Mouse (Mus musculus) midbrain, embryonic 11.5 days (tissue): Measurements from ENCODE around the gene Pnn. TPM values are rescaled to one million over a fixed set of nuclear protein-coding genes. Genes with fewer than 3 reads are reported as not detected.

ENCODE experiments used
- ATAC-seq: fragments of 200-750 bp; cut with Nextera tagmentation; 2 replicates; pipeline ENCODE4 v1.8.0; 2017; ENCODE audit warnings: moderate TSS enrichment, moderate library complexity; ENCODE audit not compliant: low FRiP score
- DNase-seq: peaks from one replicate; pipeline ENCODE4 v3.0.0; 2015; ENCODE audit warnings: low spot score; ENCODE audit errors: missing footprints
- H3K27ac ChIP-seq: fragments of 300-500 bp; sonication (generic); 2 replicates; pipeline ENCODE4 v1.5.1; 2014; ENCODE audit warnings: low read depth, low read length
- H3K27me3 ChIP-seq: fragments of 300-500 bp; sonication (generic); 2 replicates; pipeline ENCODE4 v1.6.1; 2014; ENCODE audit warnings: mild to moderate bottlenecking, low read length, moderate library complexity, mixed read lengths; ENCODE audit not compliant: control insufficient read depth, insufficient read depth
- H3K36me3 ChIP-seq: fragments of 300-500 bp; sonication (generic); 2 replicates; pipeline ENCODE4 v1.6.1; 2014; ENCODE audit warnings: mild to moderate bottlenecking, low read length, moderate library complexity, mixed read lengths; ENCODE audit not compliant: control insufficient read depth, insufficient read depth
- H3K4me1 ChIP-seq: fragments of 300-500 bp; sonication (generic); 2 replicates; pipeline ENCODE4 v1.6.1; 2014; ENCODE audit warnings: low read length; ENCODE audit not compliant: control insufficient read depth, insufficient read depth
- H3K4me2 ChIP-seq: fragments of 300-500 bp; sonication (generic); 2 replicates; pipeline ENCODE4 v1.6.1; 2014; ENCODE audit warnings: mild to moderate bottlenecking, moderate library complexity
- H3K4me3 ChIP-seq: fragments of 300-500 bp; sonication (generic); 2 replicates; pipeline ENCODE4 v1.5.1; 2014; ENCODE audit warnings: low read depth, low read length
- H3K9ac ChIP-seq: fragments of 300-500 bp; sonication (generic); 2 replicates; pipeline ENCODE4 v1.6.1; 2014; ENCODE audit warnings: low read length
- H3K9me3 ChIP-seq: fragments of 300-500 bp; sonication (generic); 2 replicates; pipeline ENCODE4 v1.6.1; 2016; ENCODE audit warnings: low read length; ENCODE audit not compliant: control insufficient read depth
- WGBS: fragments of 180-500 bp; shearing (Covaris S2); extraction: QIAGEN DNeasy Blood & Tissue Kit; methylation state at CpG from one replicate; pipeline ENCODE4 v1.1.7; 2014; 5-methylcytosine and 5-hydroxymethylcytosine counted together
- polyA plus RNA-seq: library from polyadenylated mRNA; unstranded; fragments of >200 nt; fragmentation: Nextera tagmentation; extraction: Ambion mirVana; gene quantifications from 2 replicates; pipeline ENCODE4 v1.2.1, GENCODE M21; 2014

Gene Pnn
- polyA plus RNA-seq, 1 experiment from 2014 or later, result 97.3 TPM

DNA sequence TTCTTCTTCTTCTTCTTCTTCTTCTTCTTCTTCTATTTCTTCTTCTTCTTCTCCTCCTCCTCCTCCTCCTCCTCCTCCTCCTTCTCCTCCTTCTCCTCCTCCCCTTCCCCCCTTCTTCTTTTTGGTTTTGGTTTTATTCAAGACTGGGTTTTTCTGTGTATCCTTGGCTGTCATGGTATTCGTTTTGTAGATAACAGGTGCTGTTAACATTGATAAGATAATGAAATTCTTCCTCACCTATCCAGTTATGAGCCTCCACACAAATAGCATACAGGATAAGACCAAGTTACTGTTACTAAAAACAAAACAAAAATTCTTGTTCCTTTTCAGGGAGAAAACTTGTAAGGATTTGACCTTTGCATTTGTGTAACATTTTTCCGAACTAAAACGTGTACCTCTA, 908 bp upstream of the Pnn start:
- Histone ChIP-seq H3K4me3 (peak overlapping the region; percentile 99; the same call in 1 of the 2 replicates), H3K36me3 (peaks cover 9% of the 10 kb centered on the region; the same call in 1 of the 2 replicates), H3K4me2 (peak overlapping the region; percentile 51; the same call in 1 of the 2 replicates), H3K9me3 (no peaks in the 10 kb centered on the region), H3K27me3 (no peaks in the 10 kb centered on the region), H3K4me1 (0 out of 2 replicates have a peak, but pooled peaks cover 5% of the 10 kb centered on the region), H3K27ac (no peak overlapping the region), H3K9ac (peak overlapping the region; percentile 46)
- WGBS, result 75% methylated on average over 3 of the region's 3 CpGs
- DNase-seq (no peak), ATAC-seq (no peak)

DNA sequence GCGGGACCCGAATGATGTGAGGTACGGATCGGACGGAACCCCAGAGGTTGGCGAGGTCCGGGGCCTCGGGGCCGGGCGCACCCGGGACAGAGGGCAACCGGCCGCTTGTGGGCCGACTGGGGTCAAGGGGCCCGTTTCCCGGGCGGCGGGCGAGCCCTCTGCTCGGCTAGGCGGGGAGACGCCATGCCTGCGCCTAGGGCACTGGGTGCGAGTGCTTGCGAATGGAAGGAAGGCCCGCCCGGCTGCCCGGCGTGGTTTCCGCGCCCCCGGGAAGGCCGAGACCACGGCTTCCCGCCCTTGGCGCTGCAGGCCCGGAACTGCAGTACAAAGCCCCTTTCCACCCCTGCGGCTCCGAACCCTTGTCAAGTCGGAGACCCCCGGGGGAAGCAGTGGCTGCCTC, 411 bp downstream of the Pnn start:
- Histone ChIP-seq H3K9me3 (no peaks in the 10 kb centered on the region), H3K36me3 (peaks cover 15% of the 10 kb centered on the region), H3K27me3 (no peaks in the 10 kb centered on the region), H3K9ac (peak overlapping the region; percentile 99), H3K27ac (peak overlapping the region; percentile 74), H3K4me1 (0 out of 2 replicates have a peak, but pooled peaks cover 5% of the 10 kb centered on the region), H3K4me3 (peak overlapping the region; percentile 99), H3K4me2 (peak overlapping the region; percentile 84)
- under 1% methylated on average over 41 of the region's 41 CpGs for WGBS
- DNase-seq (peak; percentile 95), ATAC-seq (peak; percentile 70)

DNA sequence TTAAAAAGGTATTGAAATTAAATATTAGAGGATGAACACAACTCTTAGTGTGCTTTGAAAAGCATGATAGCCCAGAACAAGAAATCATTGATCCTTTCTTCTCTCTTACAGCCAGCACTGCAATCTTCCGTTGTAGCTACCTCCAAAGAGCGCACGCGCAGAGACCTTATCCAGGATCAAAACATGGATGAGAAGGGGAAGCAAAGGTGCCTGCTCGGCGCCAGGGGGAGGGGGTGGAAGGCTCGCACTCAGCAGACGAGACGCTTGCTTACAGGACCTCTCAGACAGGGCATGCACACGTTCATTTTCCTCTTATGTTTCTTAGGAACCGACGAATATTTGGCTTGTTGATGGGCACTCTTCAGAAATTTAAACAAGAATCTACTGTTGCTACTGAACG, 2.1 kb downstream of the Pnn start:
- Histone ChIP-seq H3K4me1 (0 out of 2 replicates have a peak, but pooled peaks cover 5% of the 10 kb centered on the region), H3K36me3 (peaks cover 20% of the 10 kb centered on the region), H3K27ac (no peak overlapping the region), H3K4me3 (no peak overlapping the region), H3K9me3 (no peaks in the 10 kb centered on the region), H3K9ac (no peak overlapping the region), H3K27me3 (no peaks in the 10 kb centered on the region), H3K4me2 (no peak overlapping the region)
- 96% methylated on average over 13 of the region's 13 CpGs for WGBS
- ATAC-seq (no peak), DNase-seq (no peak)

- WGBS, result 89% methylated on average over 11 of the region's 11 CpGs
- H3K4me2 ChIP-seq, result no peak overlapping the region
- ATAC-seq (no peak), DNase-seq (no peak)
- H3K9ac ChIP-seq, result no peak overlapping the region
- no peak overlapping the region for H3K4me3 ChIP-seq
- no peaks in the 10 kb centered on the region for H3K9me3 ChIP-seq
- H3K27me3 ChIP-seq, result no peaks in the 10 kb centered on the region
- H3K4me1 ChIP-seq, result 0 out of 2 replicates have a peak, but pooled peaks cover 5% of the 10 kb centered on the region
- H3K27ac ChIP-seq, result no peak overlapping the region
- peaks cover 20% of the 10 kb centered on the region for H3K36me3 ChIP-seq
These were observed 5.6 kb downstream of the Pnn start for GRCm38 (mm10) chr12:59072286-59072685.

GRCm38 (mm10) chr12:59074052-59074451, 7.4 kb downstream of the Pnn start:
- no peak overlapping the region for H3K9ac ChIP-seq
- WGBS, result 84% methylated on average over 3 of the region's 3 CpGs
- ATAC-seq (no peak), DNase-seq (no peak)
- H3K4me2 ChIP-seq, result no peak overlapping the region
- no peak overlapping the region for H3K4me3 ChIP-seq
- H3K27me3 ChIP-seq, result no peaks in the 10 kb centered on the region
- H3K9me3 ChIP-seq, result no peaks in the 10 kb centered on the region
- no peak overlapping the region for H3K27ac ChIP-seq
- H3K36me3 ChIP-seq, result peaks cover 19% of the 10 kb centered on the region
- H3K4me1 ChIP-seq, result no peaks in the 10 kb centered on the region

GRCm38 (mm10) chr12:59076996-59077395, 10.3 kb downstream of the Pnn start:
- Histone ChIP-seq H3K36me3 (peaks cover 6% of the 10 kb centered on the region), H3K27ac (no peak overlapping the region), H3K9ac (no peak overlapping the region), H3K4me2 (no peak overlapping the region), H3K4me1 (no peaks in the 10 kb centered on the region), H3K4me3 (no peak overlapping the region), H3K9me3 (no peaks in the 10 kb centered on the region), H3K27me3 (no peaks in the 10 kb centered on the region)
- 88% methylated on average over 3 of the region's 3 CpGs for WGBS
- ATAC-seq (no peak), DNase-seq (no peak)

DNA sequence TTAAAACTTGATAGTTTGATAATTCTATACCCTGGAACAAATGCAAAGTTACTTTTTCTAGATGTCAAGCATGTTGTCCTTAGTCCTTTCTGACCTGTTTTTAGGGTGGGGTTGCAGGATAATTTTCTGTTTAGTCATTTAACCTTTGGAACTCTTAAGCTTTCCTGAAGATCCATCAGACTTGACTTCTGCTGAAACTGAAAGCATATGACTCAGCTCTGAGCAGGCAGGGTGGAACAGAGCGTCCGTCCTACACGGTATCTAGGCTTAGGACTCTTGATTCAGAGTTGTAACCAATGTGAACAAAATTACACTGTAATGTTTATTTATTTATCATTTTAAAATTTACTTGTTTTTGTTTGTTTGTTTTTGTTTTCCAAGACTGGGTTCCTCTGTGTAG, 11.2 kb downstream of the Pnn start:
- ATAC-seq, result no peak
- DNase-seq, result no peak
- Histone ChIP-seq H3K4me2 (no peak overlapping the region), H3K36me3 (no peaks in the 10 kb centered on the region), H3K9ac (no peak overlapping the region), H3K4me3 (no peak overlapping the region), H3K9me3 (no peaks in the 10 kb centered on the region), H3K4me1 (no peaks in the 10 kb centered on the region), H3K27ac (no peak overlapping the region), H3K27me3 (no peaks in the 10 kb centered on the region)
- WGBS, result 96% methylated on average over 3 of the region's 3 CpGs

DNA sequence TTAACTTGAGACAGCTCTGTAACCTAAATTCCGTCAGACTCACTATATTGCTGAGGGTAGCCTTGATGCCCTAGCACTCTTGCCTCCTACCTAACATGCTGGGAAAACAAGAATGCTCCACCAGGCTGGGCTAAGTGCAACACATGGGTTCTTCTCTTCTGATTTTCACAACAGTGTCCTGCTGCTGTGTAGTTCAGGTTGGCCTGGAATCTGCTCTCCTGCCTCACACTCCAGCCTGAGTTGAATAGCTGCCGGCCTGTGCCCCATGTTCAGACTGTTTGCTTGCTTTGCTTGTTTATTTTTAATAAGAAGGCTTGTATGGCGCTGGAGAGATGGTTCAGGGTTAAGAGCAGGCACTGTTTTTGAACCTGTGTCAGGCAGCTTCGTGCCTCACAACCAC, 13.8 kb downstream of the Pnn start:
- DNase-seq, result no peak
- H3K36me3 ChIP-seq, result no peaks in the 10 kb centered on the region
- no peak overlapping the region for H3K4me3 ChIP-seq
- no peak overlapping the region for H3K27ac ChIP-seq
- no peaks in the 10 kb centered on the region for H3K4me1 ChIP-seq
- H3K4me2 ChIP-seq, result no peak overlapping the region
- no peaks in the 10 kb centered on the region for H3K9me3 ChIP-seq
- no peaks in the 10 kb centered on the region for H3K27me3 ChIP-seq
- no peak overlapping the region for H3K9ac ChIP-seq
- WGBS, result 81% methylated on average over 4 of the region's 4 CpGs
- no peak for ATAC-seq

DNA sequence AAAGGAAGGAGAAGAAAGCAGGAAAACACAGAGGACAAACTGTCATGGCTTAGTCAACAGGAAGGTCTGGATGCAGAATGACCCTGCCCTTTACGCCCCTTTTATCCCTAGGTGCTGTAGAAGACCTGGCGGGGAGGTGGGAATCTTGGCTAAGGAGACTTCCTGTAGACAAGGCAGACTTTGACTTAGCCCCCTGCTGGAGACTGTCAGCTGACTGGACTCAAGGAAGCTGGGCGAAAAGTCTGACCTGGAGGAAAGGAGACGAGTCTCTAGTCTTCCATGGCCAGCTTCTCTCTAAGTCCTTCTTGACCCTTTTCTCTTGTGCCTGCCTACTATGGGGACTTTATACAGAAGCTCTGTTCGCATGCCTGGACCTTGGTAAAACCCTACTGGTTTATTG, 17.8 kb downstream of the Pnn start:
- no peak overlapping the region for H3K4me3 ChIP-seq

More for the DNA sequence above, 17.8 kb downstream of the Pnn start:
- ATAC-seq, result no peak
- WGBS, result 74% methylated on average over 5 of the region's 5 CpGs
- Histone ChIP-seq H3K27ac (no peak overlapping the region), H3K27me3 (no peaks in the 10 kb centered on the region), H3K9me3 (no peaks in the 10 kb centered on the region), H3K4me1 (no peaks in the 10 kb centered on the region), H3K9ac (no peak overlapping the region), H3K4me2 (no peak overlapping the region), H3K36me3 (no peaks in the 10 kb centered on the region)
- no peak for DNase-seq
